Mouse (Mus musculus) forebrain, embryonic 15.5 days (tissue): ENCODE data around the gene Tm6sf2. TPM values are rescaled to one million over a fixed set of nuclear protein-coding genes. Genes with fewer than 3 reads are reported as not detected.
"Not testable (repeated sequence)": the region's sequence is repeated elsewhere in the genome, so short reads cannot be mapped to it uniquely, and the experiment has no call there.

ENCODE experiments used
- ATAC-seq: fragments of 200-750 bp; cut with Nextera tagmentation; replicated peaks from 2 replicates; pipeline ENCODE4 v1.8.0; 2017; ENCODE audit warnings: mild to moderate bottlenecking, moderate TSS enrichment, moderate library complexity
- H3K27ac ChIP-seq: fragments of 300-500 bp; sonication (generic); replicated peaks from 2 replicates; pipeline ENCODE4 v1.5.1; 2015; ENCODE audit warnings: mild to moderate bottlenecking, inconsistent platforms
- H3K27me3 ChIP-seq: fragments of 300-500 bp; sonication (generic); 2 replicates; pipeline ENCODE4 v1.6.1; 2015; ENCODE audit warnings: inconsistent platforms
- H3K36me3 ChIP-seq: fragments of 300-500 bp; sonication (generic); 2 replicates; pipeline ENCODE4 v1.6.1; 2015; ENCODE audit warnings: mild to moderate bottlenecking, inconsistent platforms
- H3K4me1 ChIP-seq: fragments of 300-500 bp; sonication (generic); 2 replicates; pipeline ENCODE4 v1.6.1; 2015; ENCODE audit warnings: inconsistent platforms
- H3K4me2 ChIP-seq: fragments of 300-500 bp; sonication (generic); replicated peaks from 2 replicates; pipeline ENCODE4 v1.6.1; 2015; ENCODE audit warnings: mild to moderate bottlenecking, inconsistent platforms
- H3K4me3 ChIP-seq: fragments of 300-500 bp; sonication (generic); 2 replicates; pipeline ENCODE4 v1.5.1; 2015; ENCODE audit warnings: mild to moderate bottlenecking, inconsistent platforms
- H3K9ac ChIP-seq: fragments of 300-500 bp; sonication (generic); replicated peaks from 2 replicates; pipeline ENCODE4 v1.6.1; 2015; ENCODE audit warnings: mild to moderate bottlenecking, inconsistent platforms
- H3K9me3 ChIP-seq: fragments of 300-500 bp; sonication (generic); 2 replicates; pipeline ENCODE4 v1.6.1; 2016; ENCODE audit warnings: inconsistent platforms
- WGBS: fragments of 180-500 bp; shearing (Covaris S2); methylation state at CpG from one replicate; pipeline ENCODE4 v1.1.7; 2015; ENCODE audit warnings: mixed read lengths; 5-methylcytosine and 5-hydroxymethylcytosine counted together
- polyA plus RNA-seq: library from polyadenylated mRNA; unstranded; fragments of >200 nt; fragmentation: Nextera tagmentation; extraction: Ambion mirVana; gene quantifications from 2 replicates; pipeline ENCODE4 v1.2.1, GENCODE M21; 2015

The Tm6sf2 gene
- 1.3 and 1.5 TPM in 2 replicates for polyA plus RNA-seq

DNA sequence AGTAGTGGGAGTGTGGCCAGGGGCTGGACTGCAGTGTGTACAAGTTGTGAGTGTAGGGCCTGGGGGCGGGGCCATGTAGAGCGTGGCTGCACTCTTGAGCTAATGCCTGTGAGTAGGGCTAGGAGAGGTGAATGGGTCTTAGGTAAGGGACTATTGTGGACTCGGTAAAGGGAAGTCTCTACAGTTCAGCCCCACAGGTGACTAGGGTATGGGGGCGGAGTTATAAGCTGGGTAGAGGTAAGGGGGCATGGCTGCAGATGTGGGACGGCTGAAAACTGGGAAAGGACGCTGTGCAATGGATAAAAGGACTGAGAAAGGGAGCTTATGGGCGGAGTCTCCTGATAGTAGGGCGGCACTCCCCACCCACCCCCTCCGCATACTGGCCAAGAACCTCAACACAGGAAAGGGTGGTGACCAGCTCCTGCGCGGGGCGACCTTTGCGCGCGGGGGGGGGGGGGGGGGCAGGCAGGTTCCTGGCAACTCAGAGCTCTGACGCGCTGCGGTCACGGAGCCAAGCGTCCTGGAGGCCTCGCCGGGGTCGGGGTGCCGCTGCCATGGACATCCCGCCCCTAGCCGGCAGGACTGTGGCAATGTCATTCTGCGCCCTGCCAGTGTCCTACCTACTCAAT lies at the start of gene Tm6sf2:
Tm6sf2 (plus strand) TSS at position 484 of the 629 bp plus-strand sequence.
- 0 out of 2 replicates have a peak, but pooled peaks cover 5% of the 10 kb centered on the region for H3K4me1 ChIP-seq
- H3K4me2 ChIP-seq, result no peak within 1 kb of the TSS
- peaks cover 41% of the 10 kb centered on the region for H3K36me3 ChIP-seq
- 13% methylated on average over 23 of the region's 27 CpGs for WGBS
- no peaks in the 10 kb centered on the region for H3K9me3 ChIP-seq
- ATAC-seq, result peak; percentile 55
- no peak within 1 kb of the TSS for H3K27ac ChIP-seq
- no peaks in the 10 kb centered on the region for H3K27me3 ChIP-seq
- H3K9ac ChIP-seq, result no peak within 1 kb of the TSS
- no peak within 1 kb of the TSS for H3K4me3 ChIP-seq

DNA sequence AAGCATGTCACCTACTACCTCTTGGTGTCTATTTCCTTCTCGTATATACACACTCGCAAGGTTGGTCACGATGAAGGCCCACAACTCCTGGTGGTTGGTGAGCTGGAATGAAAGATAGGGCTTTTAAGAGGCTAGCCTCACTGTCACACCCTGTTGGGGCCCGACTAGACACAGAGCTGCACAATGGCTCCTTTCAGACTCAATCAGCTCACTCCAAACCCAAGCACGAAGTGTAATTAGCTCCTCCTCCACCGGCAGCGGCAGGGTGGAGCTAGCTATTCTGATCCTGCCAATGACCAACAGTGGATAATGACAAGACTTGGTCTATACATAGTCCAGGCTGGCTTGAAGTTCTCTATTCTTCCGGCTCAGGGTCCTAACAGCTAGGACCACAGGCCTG lies 49.1 kb upstream of the Tm6sf2 start:
- Histone ChIP-seq H3K9me3 (no peaks in the 10 kb centered on the region), H3K27me3 (no peaks in the 10 kb centered on the region), H3K9ac (no peak overlapping the region), H3K4me3 (no peak overlapping the region), H3K27ac (no peak overlapping the region), H3K36me3 (peaks cover 100% of the 10 kb centered on the region), H3K4me1 (no peaks in the 10 kb centered on the region), H3K4me2 (no peak overlapping the region)
- no peak for ATAC-seq
- WGBS, result 43% methylated on average over 8 of the region's 8 CpGs

DNA sequence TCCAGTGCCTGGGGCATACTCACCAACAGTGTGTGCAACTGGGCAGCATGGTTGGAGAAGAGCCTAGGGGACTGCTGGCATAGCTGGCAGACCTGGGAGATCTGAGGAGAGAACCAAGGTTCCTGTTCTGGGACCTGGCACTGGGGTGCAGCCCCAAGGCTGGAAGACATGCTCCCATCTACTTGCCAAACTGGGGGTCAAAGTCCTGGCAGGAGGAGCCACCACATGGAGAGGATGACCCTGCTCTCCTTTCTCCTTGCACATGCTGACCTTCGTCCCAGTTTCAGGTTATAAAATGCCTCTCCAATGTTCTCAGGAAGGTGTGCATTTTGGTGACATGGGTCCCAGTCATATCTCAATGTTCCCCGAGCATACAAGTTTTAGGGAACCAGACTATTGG lies 46.6 kb upstream of the Tm6sf2 start:
- H3K4me1 ChIP-seq, result no peaks in the 10 kb centered on the region
- 100% methylated on average over 2 of the region's 2 CpGs for WGBS
- no peak overlapping the region for H3K27ac ChIP-seq
- no peak overlapping the region for H3K4me2 ChIP-seq
- H3K36me3 ChIP-seq, result peaks cover 98% of the 10 kb centered on the region
- no peak for ATAC-seq
- no peak overlapping the region for H3K4me3 ChIP-seq
- H3K9me3 ChIP-seq, result no peaks in the 10 kb centered on the region
- no peaks in the 10 kb centered on the region for H3K27me3 ChIP-seq
- no peak overlapping the region for H3K9ac ChIP-seq

DNA sequence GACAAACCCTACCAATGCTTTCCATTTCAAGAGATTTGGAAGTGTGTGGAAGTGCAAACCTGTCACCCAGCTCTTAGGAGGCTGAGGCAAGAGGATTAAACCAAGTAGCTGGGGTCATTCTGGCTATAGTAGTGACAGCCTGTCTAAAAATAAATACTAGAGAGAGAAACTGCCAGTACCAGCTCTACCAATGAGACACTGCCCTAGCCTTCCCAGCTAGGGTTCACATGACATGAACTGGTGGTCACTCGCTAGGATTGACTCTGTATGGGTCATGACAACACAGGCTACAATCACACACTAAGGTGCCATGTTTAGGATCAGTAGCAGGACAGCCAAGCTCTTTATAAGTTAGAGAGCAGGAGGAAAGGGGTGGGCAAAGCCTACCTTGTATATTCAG lies 42.5 kb upstream of the Tm6sf2 start:
- Histone ChIP-seq H3K9me3 (no peaks in the 10 kb centered on the region), H3K27ac (no peak overlapping the region), H3K4me3 (no peak overlapping the region), H3K36me3 (peaks cover 64% of the 10 kb centered on the region), H3K4me1 (no peaks in the 10 kb centered on the region), H3K27me3 (no peaks in the 10 kb centered on the region), H3K9ac (no peak overlapping the region), H3K4me2 (no peak overlapping the region)
- WGBS, result 97% methylated on average over 1 of the region's 1 CpGs
- no peak for ATAC-seq

DNA sequence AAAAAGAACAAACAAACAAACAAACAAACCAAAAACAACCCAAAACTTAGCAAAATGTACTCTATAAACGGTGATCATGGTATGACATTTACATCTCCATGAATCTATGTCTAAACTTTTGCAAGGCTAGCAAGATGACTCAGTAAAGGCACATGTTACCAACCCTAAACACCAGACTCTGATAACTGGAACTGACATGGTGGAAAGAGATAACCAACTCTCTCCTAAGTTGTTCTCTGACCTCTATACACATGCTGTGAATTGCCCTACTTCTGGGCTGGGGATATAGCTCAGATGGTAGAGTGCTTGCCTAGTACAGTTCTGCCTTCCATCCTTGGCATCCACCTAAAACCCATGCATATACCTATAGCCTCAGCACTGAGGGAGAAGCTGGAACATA lies 34.7 kb upstream of the Tm6sf2 start:
- Histone ChIP-seq H3K27ac (no peak overlapping the region), H3K27me3 (no peaks in the 10 kb centered on the region), H3K4me2 (no peak overlapping the region), H3K4me3 (no peak overlapping the region), H3K36me3 (no peaks in the 10 kb centered on the region), H3K4me1 (peaks cover 26% of the 10 kb centered on the region), H3K9me3 (no peaks in the 10 kb centered on the region), H3K9ac (no peak overlapping the region)
- 100% methylated on average over 1 of the region's 1 CpGs for WGBS
- ATAC-seq, result no peak

DNA sequence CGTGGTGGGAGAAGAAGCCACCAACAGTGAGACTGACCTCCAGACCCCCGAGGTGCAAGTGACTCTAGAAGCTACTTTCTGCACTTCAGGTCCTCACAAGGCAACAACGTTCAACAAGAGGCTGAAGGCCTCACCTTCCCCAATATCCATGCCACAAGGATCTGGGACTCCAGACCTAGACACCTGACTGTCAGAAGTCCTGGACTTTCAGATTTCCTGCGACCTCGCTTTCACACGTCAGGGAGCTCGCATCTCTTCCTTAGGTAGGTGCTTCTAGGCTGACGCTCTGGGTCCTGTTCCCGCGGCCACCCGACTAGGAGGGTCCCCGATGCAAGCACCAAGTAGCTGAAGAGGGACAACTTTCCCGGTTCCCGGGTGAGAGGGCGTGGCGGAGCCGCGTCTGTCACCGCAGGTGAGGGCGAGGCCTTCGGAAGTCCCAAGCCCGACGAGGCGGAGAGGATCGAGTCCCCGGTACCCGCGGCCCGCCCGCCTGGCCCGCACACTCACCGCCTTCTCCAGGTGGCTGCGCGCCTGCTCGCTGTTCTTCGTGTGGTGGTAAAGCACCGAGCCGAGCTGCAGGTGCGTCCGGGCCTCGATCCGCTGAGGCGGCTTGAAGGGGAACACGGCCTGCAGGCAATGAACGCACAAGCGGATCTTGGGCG lies 30.7 kb upstream of the Tm6sf2 start:
- H3K27ac ChIP-seq, result peak overlapping the region; percentile 90
- H3K36me3 ChIP-seq, result no peaks in the 10 kb centered on the region
- peaks cover 43% of the 10 kb centered on the region for H3K4me1 ChIP-seq
- WGBS, result 2% methylated on average over 47 of the region's 47 CpGs
- H3K9me3 ChIP-seq, result no peaks in the 10 kb centered on the region
- H3K4me2 ChIP-seq, result peak overlapping the region; percentile 79
- H3K9ac ChIP-seq, result peak overlapping the region; percentile 92
- no peak; the same call in 1 of the 2 replicates for ATAC-seq
- no peaks in the 10 kb centered on the region for H3K27me3 ChIP-seq
- peak overlapping the region; percentile 92 for H3K4me3 ChIP-seq

DNA sequence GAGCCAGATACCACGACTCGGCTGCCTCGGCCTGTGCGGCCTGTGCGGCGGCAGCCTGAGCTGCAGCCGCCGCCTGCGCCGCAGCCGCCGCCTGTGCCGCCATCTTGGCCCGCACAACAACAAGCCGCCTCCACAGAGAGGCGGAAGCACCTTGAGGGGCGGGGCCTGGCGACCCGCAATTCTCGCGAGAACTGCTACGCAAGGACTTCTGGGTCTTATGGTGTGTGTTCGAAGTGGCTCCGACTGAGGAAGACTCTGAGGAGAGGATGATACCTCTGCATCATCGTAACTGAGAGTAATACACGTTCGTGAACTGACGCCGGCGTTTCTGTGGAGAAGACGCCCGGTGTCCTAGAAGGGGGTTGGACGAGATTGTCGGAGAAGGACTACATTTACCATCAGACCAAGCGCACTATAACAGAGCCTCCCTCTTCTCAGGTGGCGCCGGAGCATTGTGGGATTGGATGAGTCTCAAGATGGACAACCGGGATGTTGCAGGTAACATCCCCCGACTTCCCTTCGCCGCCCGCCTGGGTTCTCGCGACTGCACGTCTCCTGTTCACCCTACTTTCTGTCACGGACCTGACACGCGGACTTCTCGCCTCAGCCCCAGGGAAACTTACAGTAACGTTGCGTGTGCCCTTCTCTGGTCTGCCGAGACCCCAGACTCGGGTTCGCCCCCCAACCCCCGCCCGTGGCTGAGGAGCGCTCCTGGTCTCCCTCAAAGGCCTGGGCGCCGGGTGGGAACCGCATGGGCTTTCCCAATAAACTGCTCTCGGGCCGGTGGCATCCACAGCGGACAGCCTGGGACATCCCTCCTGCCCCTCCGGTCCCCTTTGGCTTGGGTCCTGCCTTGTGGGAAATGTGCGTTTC lies 29.9 kb upstream of the Tm6sf2 start, which contains the start of the genes Mau2 and Sugp1:
Mau2 (minus strand) TSS at position 152 of the 873 bp plus-strand sequence.
Sugp1 (plus strand) TSS at position 231 of the 873 bp plus-strand sequence.
- no peaks in the 10 kb centered on the region for H3K27me3 ChIP-seq
- H3K9me3 ChIP-seq, result no peaks in the 10 kb centered on the region
- peak; percentile 97 for ATAC-seq
- peaks cover 43% of the 10 kb centered on the region for H3K4me1 ChIP-seq
- peak within 1 kb of the TSS; percentile 92 for H3K4me3 ChIP-seq
- H3K27ac ChIP-seq, result peak within 1 kb of the TSS; percentile 90
- peak within 1 kb of the TSS; percentile 96 for H3K4me2 ChIP-seq
- peak within 1 kb of the TSS; percentile 92 for H3K9ac ChIP-seq
- under 1% methylated on average over 65 of the region's 65 CpGs for WGBS
- no peaks in the 10 kb centered on the region for H3K36me3 ChIP-seq

DNA sequence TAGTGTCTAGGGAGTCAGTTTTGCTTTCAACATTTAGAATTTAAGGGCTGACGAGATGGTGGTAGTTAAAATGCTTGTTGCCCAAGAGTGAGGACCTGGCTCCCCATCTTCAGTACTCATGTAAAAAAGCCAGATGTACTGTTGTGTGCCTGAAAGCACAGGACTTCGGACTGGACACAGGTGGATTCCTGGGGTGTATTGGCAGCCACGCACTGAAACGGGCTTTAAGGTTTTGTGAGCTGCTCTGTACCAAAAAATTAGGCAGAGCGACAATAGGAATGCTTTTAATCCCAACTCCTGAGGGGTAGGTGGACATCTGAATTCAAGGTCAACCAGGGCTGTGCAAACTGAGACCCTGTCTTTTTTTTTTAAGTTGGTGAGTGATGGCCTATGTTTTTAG lies 28.7 kb upstream of the Tm6sf2 start:
- Histone ChIP-seq H3K27me3 (no peaks in the 10 kb centered on the region), H3K9ac (peak overlapping the region; percentile 92), H3K36me3 (peaks cover 8% of the 10 kb centered on the region; the same call in 1 of the 2 replicates), H3K4me2 (peak overlapping the region; percentile 96), H3K27ac (no peak overlapping the region), H3K4me3 (peak overlapping the region; percentile 92), H3K4me1 (peaks cover 40% of the 10 kb centered on the region), H3K9me3 (no peaks in the 10 kb centered on the region)
- WGBS, result 87% methylated on average over 5 of the region's 5 CpGs
- no peak for ATAC-seq

DNA sequence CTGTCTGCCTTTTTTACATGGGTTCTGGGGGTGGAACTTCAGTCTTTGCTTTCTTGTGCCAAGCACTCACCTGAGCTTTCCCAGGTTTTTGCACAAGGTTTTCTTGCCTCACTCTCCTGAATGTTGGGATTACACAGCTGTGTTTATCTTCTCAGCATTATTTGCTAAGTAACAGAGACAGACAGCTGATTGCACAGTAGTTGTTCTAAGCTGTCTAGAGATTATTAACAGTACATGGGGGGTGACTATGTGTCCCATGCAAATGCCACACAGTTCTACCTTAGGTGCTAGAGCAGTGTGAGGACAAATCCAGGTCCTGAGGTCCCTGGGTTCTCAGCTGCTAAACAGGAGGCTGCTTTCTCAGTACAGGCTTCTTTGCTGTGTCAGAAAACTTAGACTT lies 23.1 kb upstream of the Tm6sf2 start:
- no peak overlapping the region for H3K27ac ChIP-seq
- no peaks in the 10 kb centered on the region for H3K9me3 ChIP-seq
- peaks cover 52% of the 10 kb centered on the region for H3K36me3 ChIP-seq
- H3K27me3 ChIP-seq, result no peaks in the 10 kb centered on the region
- no peak for ATAC-seq
- H3K4me3 ChIP-seq, result no peak overlapping the region
- peaks cover 2% of the 10 kb centered on the region; the same call in 1 of the 2 replicates for H3K4me1 ChIP-seq
- H3K9ac ChIP-seq, result no peak overlapping the region
- H3K4me2 ChIP-seq, result no peak overlapping the region

DNA sequence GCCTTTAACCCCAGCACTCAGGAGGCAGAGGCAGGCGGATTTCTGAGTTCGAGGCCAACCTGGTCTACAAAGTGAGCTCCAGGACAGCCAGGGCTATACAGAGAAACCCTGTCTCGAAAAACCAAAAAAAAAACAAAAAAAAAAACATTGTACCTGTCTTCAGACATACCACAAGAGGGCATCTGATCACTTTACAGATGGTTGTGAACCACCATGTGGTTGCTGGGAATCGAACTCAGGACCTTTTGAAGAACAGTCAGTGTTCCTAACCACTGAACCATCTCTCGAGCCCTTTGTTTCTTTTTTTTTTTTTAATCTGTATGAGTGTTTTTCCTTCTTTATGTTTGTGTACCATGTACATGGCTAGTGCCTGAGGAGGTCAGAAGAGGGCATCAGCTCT lies 22.3 kb upstream of the Tm6sf2 start:
- not testable (repeated sequence) for H3K4me3 ChIP-seq, ATAC-seq, H3K27ac ChIP-seq, H3K4me2 ChIP-seq, H3K27me3 ChIP-seq, H3K9ac ChIP-seq, H3K4me1 ChIP-seq, H3K9me3 ChIP-seq
- H3K36me3 ChIP-seq, result peaks cover 60% of the 10 kb centered on the region
- WGBS, result 95% methylated on average over 5 of the region's 5 CpGs

DNA sequence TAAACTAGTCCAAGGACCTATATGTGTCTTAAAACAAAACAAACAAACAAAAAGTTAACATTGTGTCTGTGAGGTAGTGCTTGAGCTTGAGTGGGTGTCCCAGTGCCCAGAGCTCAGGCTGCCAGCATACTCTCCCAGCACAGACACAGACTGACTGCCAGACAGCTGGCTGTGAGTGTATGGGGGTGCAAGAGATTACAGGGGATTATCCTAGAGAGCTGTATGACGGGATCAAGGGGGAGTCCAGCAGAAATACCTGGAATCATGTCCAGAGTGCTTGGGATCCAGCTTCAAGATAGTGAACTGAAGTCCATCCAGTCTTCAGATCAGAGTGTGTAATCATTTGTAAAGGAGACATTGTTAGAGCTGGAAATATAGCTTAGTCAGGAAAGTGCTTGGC lies 15.0 kb upstream of the Tm6sf2 start:
- H3K4me1 ChIP-seq, result no peaks in the 10 kb centered on the region

More for the DNA sequence above, 15.0 kb upstream of the Tm6sf2 start:
- Histone ChIP-seq H3K9ac (no peak overlapping the region), H3K36me3 (peaks cover 85% of the 10 kb centered on the region), H3K4me3 (no peak overlapping the region), H3K4me2 (no peak overlapping the region), H3K9me3 (no peaks in the 10 kb centered on the region), H3K27ac (no peak overlapping the region), H3K27me3 (no peaks in the 10 kb centered on the region)
- WGBS, result 81% methylated on average over 1 of the region's 1 CpGs
- ATAC-seq, result no peak
